Mouse (Mus musculus): ENCODE results near the gene Anks3.

DNA sequence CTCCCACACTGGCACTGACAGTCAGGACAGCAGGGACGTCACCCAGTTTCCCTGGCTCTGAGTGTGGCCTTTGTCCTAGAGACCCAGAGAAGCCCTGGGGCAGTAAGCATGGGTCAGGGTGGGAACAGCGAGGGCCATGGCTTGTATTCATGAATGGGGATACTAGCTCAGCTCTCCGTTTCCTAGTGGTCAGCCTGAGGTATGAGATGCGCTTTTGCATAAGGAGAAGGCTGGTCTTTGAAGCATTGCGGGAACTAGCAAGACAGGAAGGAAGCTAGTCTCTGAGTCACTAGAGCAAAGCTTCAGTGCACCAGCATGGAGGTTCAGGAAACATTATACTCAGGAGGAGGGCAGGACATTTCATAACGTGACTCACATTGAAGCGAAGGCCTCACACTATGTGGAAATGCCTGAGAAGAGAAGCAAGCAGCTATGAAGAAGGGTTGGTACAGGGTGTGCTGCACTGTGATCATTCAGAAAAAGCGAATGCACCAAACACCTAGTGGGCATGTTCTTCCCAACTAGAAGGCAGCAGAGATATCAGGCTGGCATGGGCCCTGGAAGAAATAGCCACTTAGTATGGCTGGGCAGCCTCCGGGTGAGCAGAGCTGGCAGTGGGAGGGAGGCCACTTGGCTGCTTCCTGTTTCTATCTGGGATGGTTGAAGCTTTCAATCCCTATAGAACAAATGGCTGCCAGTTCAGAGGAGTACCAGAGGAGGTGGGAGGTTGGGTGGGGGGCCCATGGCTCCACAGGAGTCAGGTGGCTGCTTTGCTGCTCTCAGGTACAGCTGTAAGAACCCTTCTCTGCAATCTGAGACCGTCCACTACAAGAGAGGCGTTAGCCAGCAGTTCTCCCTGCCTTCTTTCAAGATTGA, 50.9 kb downstream of the Anks3 start:
- TF ChIP-seq GATA1 (IDR thresholded peaks at IDR 0.05; ENCODE audit: low read length) = no peak
- no peak for TF ChIP-seq TAL1 (IDR thresholded peaks at IDR 0.05; ENCODE audit: low read length)

Measured in erythroblast, embryonic 14.5 days (primary cell).